Comparison of ENCODE assay signal across 33 mouse cellular contexts in the genomic region with DNA sequence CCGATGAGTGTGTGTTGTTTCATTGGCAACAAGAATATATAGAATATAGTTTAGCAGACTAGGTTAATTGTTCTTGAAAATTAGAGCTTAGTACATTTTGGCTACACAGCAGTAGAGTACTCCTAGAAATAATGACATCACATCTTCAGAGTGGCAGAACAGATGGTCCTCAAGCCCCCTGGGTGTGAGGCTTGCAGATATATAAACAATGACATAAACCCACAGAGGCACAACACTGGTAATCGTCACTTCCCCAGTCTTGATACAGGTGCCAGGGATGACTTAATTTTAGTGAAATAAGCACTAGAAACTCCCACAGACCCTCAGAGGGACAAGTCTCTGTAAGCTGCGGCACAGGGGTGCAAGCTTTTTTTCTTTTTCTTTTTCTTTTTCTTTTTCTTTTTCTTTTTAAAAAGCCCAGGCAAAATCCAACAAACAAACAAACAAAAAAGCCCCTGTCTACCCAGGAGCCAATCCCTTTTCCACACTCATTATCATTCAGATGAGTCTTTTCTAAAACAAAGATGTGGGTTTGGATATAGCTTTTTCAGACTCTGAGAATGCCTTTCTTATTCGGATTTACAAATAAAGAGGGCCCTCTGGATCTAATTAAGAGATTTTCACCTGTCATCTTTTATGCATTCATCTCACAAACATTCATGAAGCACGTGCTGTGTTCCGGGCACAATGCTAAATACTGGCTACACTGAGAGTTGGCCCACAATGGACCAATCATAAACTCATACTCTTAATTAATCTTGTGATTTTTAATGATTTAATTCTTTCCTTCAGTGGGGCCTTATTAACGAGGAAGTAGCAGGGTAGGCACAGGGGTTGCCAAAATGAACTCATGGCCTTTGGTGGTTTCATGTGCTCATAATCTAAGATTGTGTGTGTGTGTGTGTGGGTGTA. TPM values are rescaled to one million over a fixed set of nuclear protein-coding genes. Genes with fewer than 3 reads are reported as not detected.
A peak's percentile ranks its signal among the peaks of the same experiment; 100 is the strongest.
DNase-seq lines count a peak whose midpoint lies in the region; ATAC-seq and TF ChIP-seq lines count a peak whose summit lies in the region.
"Had no signal": no experiment of that assay in that cellular context is flagged by ENCODE, and none has a peak within 500 bp of the region (broad histone marks: within the 10 kb centered on the region; RNA-seq: fewer than 3 reads in every experiment).

No protein-coding gene starts in this region.

- no peak for TF ChIP-seq CTCF in forebrain, postnatal 0 days (IDR thresholded peaks at IDR 0.05; ENCODE audit: low read depth)

- no peak overlapping the region for H3K4me2 ChIP-seq in forebrain, postnatal 0 days (ENCODE audit: low read depth)
- H3K4me2 ChIP-seq in midbrain, embryonic 13.5 days (replicated peaks) = no peak overlapping the region
- H3K4me2 ChIP-seq in midbrain, embryonic 16.5 days (ENCODE audit: low read length) = no peak overlapping the region
- H3K4me2 ChIP-seq in forebrain, embryonic 11.5 days (ENCODE audit: low read depth, low read length, severe bottlenecking) = no peak overlapping the region
- no peak overlapping the region for H3K4me2 ChIP-seq in midbrain, embryonic 14.5 days (ENCODE audit: low read length)
- H3K4me2 ChIP-seq: embryonic facial prominence, embryonic 13.5 days; liver, embryonic 15.5 days; stomach, embryonic 15.5 days had no signal

- DNase-seq in forebrain, embryonic 10.5 days (ENCODE audit: extremely low spot score, low spot score) = no peak
- no peak for DNase-seq in forebrain, postnatal 0 days
- DNase-seq in forebrain, embryonic 11.5 days (ENCODE audit: low spot score) = peak; percentile 54
- DNase-seq in midbrain, embryonic 14.5 days = peak; percentile 51
- no peak for DNase-seq in left cerebral cortex, postnatal 25 days (ENCODE audit: low spot score in 2 of 2)
- no peak for DNase-seq in cerebellum, adult 18-20 months
- DNase-seq: adrenal gland, adult 2 months; cerebellum, adult 8-10 months; cerebellum, postnatal 36 days; embryo, embryonic 11 days; gastrocnemius, adult 2 months; heart, postnatal 4 days; kidney, adult 2 months; layer of hippocampus, adult 9-11 months; liver; lung, postnatal 10 days; right cerebral cortex, postnatal 4 days; thymus, postnatal 36 days had no signal

- H3K9me3 ChIP-seq in forebrain, embryonic 10.5 days = no peaks in the 10 kb centered on the region
- H3K9me3 ChIP-seq in forebrain, postnatal 0 days (ENCODE audit: low read length) = no peaks in the 10 kb centered on the region
- H3K9me3 ChIP-seq in midbrain, embryonic 13.5 days = no peaks in the 10 kb centered on the region
- H3K9me3 ChIP-seq in midbrain, embryonic 16.5 days (replicated peaks; ENCODE audit: control insufficient read depth, low read length, poor library complexity, severe bottlenecking) = no peaks in the 10 kb centered on the region
- H3K9me3 ChIP-seq in forebrain, embryonic 11.5 days (ENCODE audit: control insufficient read depth, low read length) = no peaks in the 10 kb centered on the region
- no peaks in the 10 kb centered on the region for H3K9me3 ChIP-seq in midbrain, embryonic 14.5 days (ENCODE audit: control insufficient read depth, low read length)
- H3K9me3 ChIP-seq: embryonic facial prominence, embryonic 13.5 days; limb, embryonic 10.5 days; liver, embryonic 15.5 days; stomach, embryonic 15.5 days had no signal

- peak overlapping the region; percentile 69; the same call in 1 of the 2 replicates for H3K27ac ChIP-seq in forebrain, embryonic 10.5 days
- H3K27ac ChIP-seq in forebrain, postnatal 0 days (ENCODE audit: low read depth, low read length) = no peak overlapping the region
- H3K27ac ChIP-seq in midbrain, embryonic 13.5 days = 0 out of 2 replicates have a peak overlapping the region, but pooled peaks have one; percentile 47
- no peak overlapping the region for H3K27ac ChIP-seq in midbrain, embryonic 16.5 days (ENCODE audit: low read length)
- no peak overlapping the region for H3K27ac ChIP-seq in forebrain, embryonic 11.5 days (ENCODE audit: low read depth, low read length)
- no peak overlapping the region for H3K27ac ChIP-seq in midbrain, embryonic 14.5 days (replicated peaks; ENCODE audit: low read depth, low read length)
- H3K27ac ChIP-seq: embryonic facial prominence, embryonic 13.5 days; gastrocnemius, adult 2 months; kidney, postnatal 0 days; left cerebral cortex, adult 2 months; limb, embryonic 10.5 days; liver, embryonic 15.5 days; stomach, embryonic 15.5 days had no signal

- intact Hi-C loops in left cerebral cortex, postnatal 25 days (cut with DNase I) = no loop called here

- no peaks in the 10 kb centered on the region for H3K36me3 ChIP-seq in forebrain, embryonic 10.5 days (replicated peaks)
- no peaks in the 10 kb centered on the region for H3K36me3 ChIP-seq in forebrain, postnatal 0 days (ENCODE audit: insufficient read depth)
- H3K36me3 ChIP-seq in midbrain, embryonic 13.5 days = no peaks in the 10 kb centered on the region
- no peaks in the 10 kb centered on the region for H3K36me3 ChIP-seq in midbrain, embryonic 16.5 days (ENCODE audit: control insufficient read depth, insufficient read depth, low read length)
- no peaks in the 10 kb centered on the region for H3K36me3 ChIP-seq in forebrain, embryonic 11.5 days (ENCODE audit: control insufficient read depth, insufficient read depth, low read length)
- no peaks in the 10 kb centered on the region for H3K36me3 ChIP-seq in midbrain, embryonic 14.5 days (ENCODE audit: control insufficient read depth, insufficient read depth, low read length)
- H3K36me3 ChIP-seq: embryonic facial prominence, embryonic 13.5 days; limb, embryonic 10.5 days; liver, embryonic 15.5 days; stomach, embryonic 15.5 days had no signal

- no peak for ATAC-seq in forebrain, postnatal 0 days
- ATAC-seq in midbrain, embryonic 13.5 days = peak; percentile 68; the same call in 1 of the 2 replicates
- no peak for ATAC-seq in midbrain, embryonic 16.5 days
- peak; percentile 80 for ATAC-seq in forebrain, embryonic 11.5 days (replicated peaks; ENCODE audit: low FRiP score)
- peak; percentile 69 for ATAC-seq in midbrain, embryonic 14.5 days (ENCODE audit: low FRiP score, low TSS enrichment)
- ATAC-seq: CD4-positive, CD25-positive, alpha-beta regulatory T cell, adult 4 months; inflammation-experienced regulatory T-cells, adult 6 months had no signal

- H3K9ac ChIP-seq in forebrain, postnatal 0 days = no peak overlapping the region
- no peak overlapping the region for H3K9ac ChIP-seq in midbrain, embryonic 13.5 days (replicated peaks)
- H3K9ac ChIP-seq in midbrain, embryonic 16.5 days (ENCODE audit: low read depth, low read length) = no peak overlapping the region
- H3K9ac ChIP-seq in forebrain, embryonic 11.5 days (ENCODE audit: low read length) = no peak overlapping the region
- no peak overlapping the region for H3K9ac ChIP-seq in midbrain, embryonic 14.5 days (replicated peaks; ENCODE audit: low read length)
- H3K9ac ChIP-seq: embryonic facial prominence, embryonic 13.5 days; liver, embryonic 15.5 days; stomach, embryonic 15.5 days had no signal

- 45% methylated on average over 7 of the region's 7 CpGs for WGBS in forebrain, embryonic 10.5 days
- 18% methylated on average over 7 of the region's 7 CpGs for WGBS in forebrain, postnatal 0 days
- WGBS in midbrain, embryonic 13.5 days = 26% methylated on average over 7 of the region's 7 CpGs
- WGBS in midbrain, embryonic 16.5 days = 23% methylated on average over 7 of the region's 7 CpGs
- 29% methylated on average over 7 of the region's 7 CpGs for WGBS in forebrain, embryonic 11.5 days
- WGBS in midbrain, embryonic 14.5 days = 25% methylated on average over 7 of the region's 7 CpGs

- peaks cover 20% of the 10 kb centered on the region for H3K4me1 ChIP-seq in forebrain, embryonic 10.5 days
- H3K4me1 ChIP-seq in forebrain, postnatal 0 days (ENCODE audit: insufficient read depth) = no peaks in the 10 kb centered on the region
- H3K4me1 ChIP-seq in midbrain, embryonic 13.5 days (replicated peaks) = peaks cover 14% of the 10 kb centered on the region; the same call in 1 of the 2 replicates
- no peaks in the 10 kb centered on the region for H3K4me1 ChIP-seq in midbrain, embryonic 16.5 days (ENCODE audit: control insufficient read depth, insufficient read depth, low read length)
- no peaks in the 10 kb centered on the region for H3K4me1 ChIP-seq in forebrain, embryonic 11.5 days (replicated peaks; ENCODE audit: control insufficient read depth, insufficient read depth, low read length)
- H3K4me1 ChIP-seq in midbrain, embryonic 14.5 days (ENCODE audit: control insufficient read depth, insufficient read depth, low read length) = no peaks in the 10 kb centered on the region
- H3K4me1 ChIP-seq: embryonic facial prominence, embryonic 13.5 days; limb, embryonic 10.5 days; liver, embryonic 15.5 days; stomach, embryonic 15.5 days had no signal

- H3K4me3 ChIP-seq in forebrain, embryonic 10.5 days = no peak overlapping the region
- H3K4me3 ChIP-seq in forebrain, postnatal 0 days (ENCODE audit: low read depth, low read length) = no peak overlapping the region
- no peak overlapping the region for H3K4me3 ChIP-seq in midbrain, embryonic 13.5 days (replicated peaks)
- no peak overlapping the region for H3K4me3 ChIP-seq in midbrain, embryonic 16.5 days (ENCODE audit: low read depth, low read length)
- no peak overlapping the region for H3K4me3 ChIP-seq in forebrain, embryonic 11.5 days (ENCODE audit: low read depth, low read length)
- H3K4me3 ChIP-seq in midbrain, embryonic 14.5 days (replicated peaks; ENCODE audit: low read depth, low read length) = no peak overlapping the region
- H3K4me3 ChIP-seq: embryonic facial prominence, embryonic 13.5 days; erythroblast, embryonic 14.5 days; gastrocnemius, adult 2 months; left cerebral cortex, adult 2 months; limb, embryonic 10.5 days; liver, embryonic 15.5 days; stomach, embryonic 15.5 days had no signal

- H3K27me3 ChIP-seq in forebrain, embryonic 10.5 days (ENCODE audit: poor library complexity, severe bottlenecking) = peaks cover 63% of the 10 kb centered on the region
- H3K27me3 ChIP-seq in forebrain, postnatal 0 days (ENCODE audit: insufficient read depth, low read length) = no peaks in the 10 kb centered on the region
- peaks cover 79% of the 10 kb centered on the region for H3K27me3 ChIP-seq in midbrain, embryonic 13.5 days
- H3K27me3 ChIP-seq in midbrain, embryonic 16.5 days (ENCODE audit: control insufficient read depth, insufficient read depth, low read depth, low read length) = peaks cover 7% of the 10 kb centered on the region
- no peaks in the 10 kb centered on the region for H3K27me3 ChIP-seq in forebrain, embryonic 11.5 days (ENCODE audit: control insufficient read depth, insufficient read depth, low read length)
- H3K27me3 ChIP-seq in midbrain, embryonic 14.5 days (ENCODE audit: control insufficient read depth, insufficient read depth, low read length) = peaks cover 19% of the 10 kb centered on the region; the same call in 1 of the 2 replicates
- H3K27me3 ChIP-seq: stomach, embryonic 15.5 days had no signal

RNA-seq across cellular contexts. Expression of a gene that starts 19.1 kb away (rescaled TPM):
- polyA plus RNA-seq in forebrain, embryonic 10.5 days (2016; fragmentation: Nextera tagmentation; extraction: Ambion mirVana) = 20.2 and 28.0 TPM in 2 replicates
- total RNA-seq in forebrain, postnatal 0 days (2014; rRNA removed) = 5.0 and 9.4 TPM in 2 replicates
- polyA plus RNA-seq in forebrain, postnatal 0 days (2015; fragmentation: Nextera tagmentation; extraction: Ambion mirVana) = 2.2 and 2.6 TPM in 2 replicates
- 58.3 and 67.5 TPM in 2 replicates for polyA plus RNA-seq in midbrain, embryonic 13.5 days (2015; fragmentation: Nextera tagmentation; extraction: Ambion mirVana)
- 5.2 and 16.9 TPM in 2 replicates for polyA plus RNA-seq in midbrain, embryonic 16.5 days (2015; fragmentation: Nextera tagmentation; extraction: Ambion mirVana)
- polyA plus RNA-seq in forebrain, embryonic 11.5 days (2014; fragmentation: Nextera tagmentation; extraction: Ambion mirVana) = 88.6 and 94.4 TPM in 2 replicates
- polyA plus RNA-seq in midbrain, embryonic 14.5 days (2014; fragmentation: Nextera tagmentation; extraction: Ambion mirVana) = 10.0 and 18.6 TPM in 2 replicates
- total RNA-seq in left cerebral cortex, postnatal 25 days (2021) = 1 to 10 TPM in 1 of 2 experiments, under 1 TPM in 1; 0.48 to 1.2 TPM
- total RNA-seq: adrenal gland, adult 2 months; gastrocnemius, adult 2 months; gastrocnemius, postnatal 4 days; heart, adult 8-10 months; heart, postnatal 4 days had no signal
- polyA plus RNA-seq: adrenal gland, adult 2 months; CD4-positive, CD25-positive, alpha-beta regulatory T cell, adult 4 months; erythroblast, embryonic 14.5 days; heart, embryonic 16.5 days; inflammation-experienced regulatory T-cells, adult 6 months; kidney, adult 2 months; kidney, postnatal 0 days; large intestine, adult 2 months; limb, embryonic 10.5 days; liver, embryonic 15.5 days had no signal

Comparison
In these comparisons a context has a peak if more than half of its experiments do, and no peak if none do; other contexts are left out.
1. DNase-seq: peak in forebrain, embryonic 11.5 days (single experiment) and midbrain, embryonic 14.5 days (single experiment); none in forebrain, embryonic 10.5 days (single experiment), forebrain, postnatal 0 days (single experiment), left cerebral cortex, postnatal 25 days (0 of 2) and cerebellum, adult 18-20 months (0 of 2).
2. H3K27ac ChIP-seq: peak in forebrain, embryonic 10.5 days (single experiment) and midbrain, embryonic 13.5 days (single experiment); none in forebrain, postnatal 0 days (single experiment), midbrain, embryonic 16.5 days (single experiment), forebrain, embryonic 11.5 days (single experiment) and midbrain, embryonic 14.5 days (single experiment).
3. ATAC-seq: peak in midbrain, embryonic 13.5 days (single experiment), forebrain, embryonic 11.5 days (single experiment) and midbrain, embryonic 14.5 days (single experiment); none in forebrain, postnatal 0 days (single experiment) and midbrain, embryonic 16.5 days (single experiment).